Mouse (Mus musculus) brain, embryonic 18.5 days (tissue): Measurements from ENCODE around the gene Pebp1.

Experiments
- DNase-seq: peaks from one replicate; pipeline ENCODE4 v3.0.0-alpha.2; 2012; ENCODE audit warnings: low read depth, low spot score

Gene Pebp1

DNA sequence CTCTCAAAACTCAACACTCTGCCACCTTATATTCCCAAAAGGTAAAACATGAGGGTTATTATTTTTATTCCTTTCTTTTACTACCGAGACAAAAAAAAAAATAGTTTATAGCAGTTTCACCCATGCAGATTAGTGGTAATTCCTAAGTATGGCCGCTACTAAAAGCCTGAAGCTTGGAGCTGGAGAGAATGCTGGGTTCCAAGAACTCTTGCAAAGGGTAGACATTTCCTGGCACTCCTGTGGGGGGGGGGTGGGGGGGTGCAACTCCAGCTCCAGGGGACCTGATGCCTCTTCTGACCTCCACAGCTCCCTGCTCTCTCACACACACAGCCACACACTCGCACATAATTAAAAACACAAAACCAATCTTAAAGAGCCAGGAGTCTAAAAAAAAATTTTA is 1.1 kb downstream of the Pebp1 start:
- DNase-seq = no peak

GRCm38 (mm10) chr5:117285266-117285665 is 2.2 kb downstream of the Pebp1 start:
- no peak for DNase-seq

DNA sequence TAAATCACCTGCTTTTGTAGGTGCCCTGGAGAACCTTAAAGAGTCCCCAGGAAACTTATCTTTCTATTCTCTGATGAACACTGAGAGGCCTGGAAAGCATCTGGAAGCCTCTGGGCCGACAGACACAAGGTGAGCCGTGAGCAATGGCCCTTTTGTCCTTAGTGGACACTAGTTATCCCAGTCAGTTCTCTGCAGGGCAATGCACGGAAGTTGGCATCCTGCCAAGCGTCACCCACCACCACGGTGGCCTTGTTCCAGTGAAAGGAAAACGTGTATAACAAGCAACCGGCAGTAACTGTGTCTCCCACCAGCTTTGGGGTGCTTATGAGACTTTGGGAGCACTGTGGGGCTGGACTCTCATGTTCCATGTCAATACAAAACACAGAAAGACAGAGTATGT is 2.7 kb downstream of the Pebp1 start:
- DNase-seq = no peak

DNA sequence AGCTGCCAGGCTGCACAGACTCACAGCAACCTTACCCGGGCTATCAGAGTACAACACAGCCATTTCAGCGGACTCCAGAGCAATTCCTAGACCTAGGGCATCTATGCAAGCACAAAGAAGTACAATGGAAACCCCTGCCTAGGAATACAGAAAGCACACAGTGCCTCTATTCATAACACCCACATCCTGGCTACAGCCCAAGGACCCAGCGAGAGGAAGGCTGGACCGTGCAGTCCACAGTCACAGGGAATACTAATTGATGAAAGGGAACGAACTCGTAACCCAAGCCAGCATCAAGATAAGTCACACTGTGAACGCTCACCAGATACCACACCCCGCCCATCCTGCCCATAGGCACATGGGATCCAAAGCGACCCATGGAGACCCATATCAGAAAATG is 3.4 kb downstream of the Pebp1 start:
- no peak for DNase-seq

DNA sequence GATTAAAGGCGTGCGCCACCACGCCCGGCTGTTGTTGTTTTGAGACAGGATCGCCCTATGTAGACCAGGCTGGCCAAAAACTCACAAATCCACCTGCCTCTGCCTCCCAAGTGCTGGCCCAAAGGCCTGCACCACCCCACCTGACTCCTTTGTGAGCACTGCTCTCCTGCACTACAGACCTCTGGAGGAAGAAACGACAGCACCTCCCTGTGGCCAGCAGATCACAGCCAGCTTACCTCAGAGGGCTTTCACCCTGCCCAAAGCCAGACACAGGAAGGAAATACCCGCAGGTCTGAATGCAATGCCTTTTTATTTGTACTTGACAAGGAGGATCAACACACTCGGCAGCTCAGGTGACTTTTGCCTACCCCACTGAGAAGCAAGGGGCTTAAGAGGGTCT is 5.1 kb downstream of the Pebp1 start:
- no peak for DNase-seq

- DNase-seq = no peak
These were observed 5.9 kb downstream of the Pebp1 start for GRCm38 (mm10) chr5:117281536-117281935.

- no peak for DNase-seq
These were observed 7.8 kb downstream of the Pebp1 start for GRCm38 (mm10) chr5:117279669-117280050.

GRCm38 (mm10) chr5:117278809-117279668 is 8.4 kb downstream of the Pebp1 start:
- DNase-seq = no peak

GRCm38 (mm10) chr5:117277784-117278183 is 9.6 kb downstream of the Pebp1 start:
- no peak for DNase-seq

DNA sequence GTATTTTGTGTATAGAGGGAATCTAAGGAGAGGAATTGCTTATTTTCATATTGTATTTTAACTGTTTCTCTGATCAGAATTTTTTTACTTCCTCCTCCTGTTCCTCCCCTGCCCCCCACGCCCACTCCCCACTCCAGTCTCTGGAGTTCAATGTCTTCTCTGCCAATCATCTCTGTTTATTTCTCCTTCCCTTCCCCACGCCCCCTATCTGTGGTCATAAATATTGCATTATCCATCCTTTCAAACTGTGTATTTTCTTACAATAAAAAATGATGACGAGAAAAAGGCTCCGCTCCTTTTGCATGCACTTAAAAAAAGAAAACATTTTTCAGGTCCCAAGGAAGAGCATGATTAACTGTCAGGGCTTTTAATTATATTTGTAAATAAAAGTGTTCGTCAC is 12.6 kb downstream of the Pebp1 start:
- no peak for DNase-seq

- no peak for DNase-seq
These were observed 15.5 kb downstream of the Pebp1 start for GRCm38 (mm10) chr5:117271945-117272344.

DNA sequence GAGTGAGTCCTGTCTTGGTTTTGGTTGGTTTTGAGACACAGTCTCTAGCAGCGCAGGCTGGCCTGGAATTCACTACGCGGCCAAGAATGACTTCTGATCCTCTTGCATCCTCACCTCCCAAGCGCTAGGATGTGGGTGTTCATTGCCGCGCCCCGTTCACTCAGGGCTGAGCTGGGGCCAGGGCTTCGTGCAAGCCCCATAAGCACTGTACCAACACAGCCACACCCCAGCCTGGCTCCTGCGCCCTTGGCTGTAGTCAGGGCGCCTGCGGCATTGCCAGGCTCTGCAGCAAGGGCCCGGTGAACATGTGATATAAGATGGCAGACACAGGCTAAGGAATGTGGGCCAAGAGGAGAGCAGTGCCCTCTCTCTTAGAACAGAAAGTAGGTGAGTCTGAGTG is 18.0 kb downstream of the Pebp1 start:
- DNase-seq = no peak

GRCm38 (mm10) chr5:117268749-117269148 is 18.7 kb downstream of the Pebp1 start:
- DNase-seq = no peak

- DNase-seq = no peak
These were observed 19.5 kb downstream of the Pebp1 start for GRCm38 (mm10) chr5:117267913-117268312.

DNA sequence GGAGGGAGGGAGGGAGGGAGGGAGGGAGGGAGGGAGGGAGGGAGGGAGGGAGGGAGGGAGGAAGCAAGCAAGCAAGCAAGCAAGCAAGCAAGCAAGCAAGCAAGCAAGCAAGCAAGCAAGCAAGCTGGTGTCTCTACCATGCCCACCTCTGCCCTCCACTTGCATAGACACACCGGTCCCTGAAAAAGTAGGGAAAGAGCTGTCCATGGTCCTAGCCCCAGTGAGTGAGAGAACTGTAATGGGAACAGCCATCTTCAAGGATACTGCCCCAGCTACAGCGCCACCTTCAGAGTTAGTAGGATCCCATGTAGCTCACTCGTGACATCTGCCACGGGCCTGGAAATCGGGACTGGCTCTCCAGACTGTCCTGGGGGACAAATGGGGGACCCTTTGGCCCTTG is 22.7 kb downstream of the Pebp1 start:
- no peak for DNase-seq

GRCm38 (mm10) chr5:117263566-117263965 is 23.9 kb downstream of the Pebp1 start:
- DNase-seq = no peak

GRCm38 (mm10) chr5:117258276-117258675 is 29.1 kb downstream of the Pebp1 start:
- no peak for DNase-seq

GRCm38 (mm10) chr5:117251763-117252162 is 35.7 kb downstream of the Pebp1 start:
- no peak for DNase-seq

DNA sequence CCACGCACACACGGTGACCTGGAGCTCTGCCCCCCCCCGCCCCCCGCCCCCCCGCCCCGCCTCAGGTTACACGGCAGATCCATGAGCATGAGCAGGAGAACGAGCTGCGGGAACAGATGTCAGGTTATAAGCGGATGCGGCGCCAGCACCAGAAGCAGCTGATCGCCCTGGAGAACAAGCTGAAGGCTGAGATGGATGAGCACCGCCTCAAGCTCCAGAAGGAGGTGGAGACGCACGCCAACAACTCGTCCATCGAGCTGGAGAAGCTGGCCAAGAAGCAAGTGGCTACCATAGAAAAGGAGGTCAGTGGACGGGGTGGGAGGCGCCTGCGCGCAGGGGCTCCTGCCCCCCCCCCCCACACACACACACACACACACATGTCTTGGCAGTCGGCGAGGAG is 36.6 kb downstream of the Pebp1 start:
- no peak for DNase-seq

- no peak for DNase-seq
These were observed 39.1 kb downstream of the Pebp1 start for GRCm38 (mm10) chr5:117248351-117248750.

- no peak for DNase-seq
These were observed 42.3 kb downstream of the Pebp1 start for GRCm38 (mm10) chr5:117245170-117245569.

DNA sequence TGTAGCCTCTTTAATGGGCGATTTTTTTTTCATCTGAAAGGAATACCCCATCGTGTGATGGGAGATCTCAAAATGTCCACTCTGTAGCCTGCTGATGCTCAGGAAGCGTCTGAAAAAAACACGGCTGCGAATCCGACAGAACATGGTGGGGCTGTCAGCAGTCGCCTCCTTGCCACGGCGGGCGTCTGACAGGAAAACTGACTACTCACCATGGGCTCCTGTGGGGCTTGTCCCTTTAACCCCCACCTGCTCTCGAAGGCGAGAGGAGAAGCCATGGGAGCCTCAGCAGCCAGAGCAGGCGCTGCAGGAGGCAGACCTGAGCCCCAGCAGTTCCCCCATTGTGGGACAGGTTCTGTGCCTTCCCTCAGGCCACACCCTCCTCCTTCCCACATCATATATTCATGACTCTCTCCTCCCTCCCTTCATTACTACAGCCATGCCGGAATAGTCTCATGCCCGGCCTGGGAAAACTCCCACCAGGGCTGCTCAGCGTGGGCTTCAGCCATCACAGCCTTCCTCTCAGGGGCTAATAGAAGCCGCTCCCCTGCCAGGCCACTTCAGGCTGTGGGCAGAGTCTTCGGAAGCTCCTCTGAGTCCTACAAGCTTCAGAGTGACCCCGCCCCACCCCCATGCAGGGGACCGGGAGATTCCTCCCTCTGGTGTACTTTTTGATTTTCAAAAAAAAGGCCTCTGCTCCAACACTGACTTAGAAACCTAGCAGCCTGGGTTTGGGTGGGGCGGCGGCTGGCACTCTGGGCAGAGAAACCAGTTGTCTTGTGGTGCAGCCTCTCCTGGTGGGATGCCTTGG is 44.5 kb downstream of the Pebp1 start:
- DNase-seq = peak; percentile 12
